ENCODE assay signal across 22 mouse cellular contexts in the genomic region with DNA sequence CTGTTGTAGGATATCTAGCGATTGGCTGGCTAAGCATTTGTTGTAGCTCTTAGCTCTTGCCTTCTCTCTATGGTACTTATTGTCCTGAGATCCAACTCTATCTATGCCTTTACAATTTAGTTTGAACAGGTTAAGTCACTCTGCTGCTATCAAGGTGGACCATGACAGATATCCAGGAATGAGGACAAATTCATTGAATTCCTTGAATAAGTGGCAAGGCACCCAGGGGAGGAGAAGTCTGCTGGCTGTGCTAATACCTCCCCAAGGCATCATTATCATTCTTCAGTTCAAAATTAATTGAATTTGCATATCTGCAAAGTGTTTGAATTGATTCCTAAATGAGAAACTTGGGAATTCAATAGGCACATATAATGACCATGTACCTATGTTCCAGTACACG. TPM values are rescaled to one million over a fixed set of nuclear protein-coding genes. Genes with fewer than 3 reads are reported as not detected.
DNase-seq lines count a peak whose midpoint lies in the region; ATAC-seq and TF ChIP-seq lines count a peak whose summit lies in the region.
"Had no signal": no experiment of that assay in that cellular context is flagged by ENCODE, and none has a peak within 500 bp of the region (broad histone marks: within the 10 kb centered on the region; RNA-seq: fewer than 3 reads in every experiment).

No protein-coding gene starts in this region.

- TF ChIP-seq CTCF in hindbrain, postnatal 0 days (IDR thresholded peaks at IDR 0.05; ENCODE audit: low read depth), result no peak

- DNase-seq in midbrain, embryonic 14.5 days, result peak; percentile 40
- DNase-seq in midbrain, embryonic 11.5 days (ENCODE audit: low spot score, missing footprints), result no peak
- DNase-seq in hindbrain, postnatal 0 days (ENCODE audit: low spot score), result peak; percentile 14
- DNase-seq: adrenal gland, adult 8-10 months; adrenal gland, postnatal 36 days; cerebellum, adult 11 months; cerebellum, adult 8-10 months; cerebellum, postnatal 14 days; embryo, embryonic 11 days; gastrocnemius, postnatal 36 days; heart, postnatal 36 days had no signal

- WGBS in midbrain, embryonic 14.5 days, result 61% methylated on average over 2 of the region's 2 CpGs
- WGBS in midbrain, embryonic 11.5 days, result 61% methylated on average over 2 of the region's 2 CpGs
- WGBS in neural tube, embryonic 14.5 days, result 49% methylated on average over 2 of the region's 2 CpGs
- 45% methylated on average over 2 of the region's 2 CpGs for WGBS in neural tube, embryonic 15.5 days
- 44% methylated on average over 2 of the region's 2 CpGs for WGBS in hindbrain, postnatal 0 days
- WGBS in intestine, embryonic 16.5 days, result 64% methylated on average over 2 of the region's 2 CpGs

- H3K9ac ChIP-seq in midbrain, embryonic 14.5 days (replicated peaks; ENCODE audit: low read length), result no peak overlapping the region
- no peak overlapping the region for H3K9ac ChIP-seq in midbrain, embryonic 11.5 days (ENCODE audit: low read length)
- no peak overlapping the region for H3K9ac ChIP-seq in neural tube, embryonic 14.5 days (replicated peaks; ENCODE audit: low read depth, low read length)
- H3K9ac ChIP-seq in neural tube, embryonic 15.5 days (replicated peaks), result no peak overlapping the region
- H3K9ac ChIP-seq in hindbrain, postnatal 0 days (replicated peaks; ENCODE audit: low read length), result no peak overlapping the region
- no peak overlapping the region for H3K9ac ChIP-seq in intestine, embryonic 16.5 days (ENCODE audit: low read depth, low read length)
- H3K9ac ChIP-seq: embryonic facial prominence, embryonic 12.5 days; forebrain, embryonic 15.5 days; heart, embryonic 13.5 days had no signal

- H3K4me3 ChIP-seq in midbrain, embryonic 14.5 days (replicated peaks; ENCODE audit: low read depth, low read length), result no peak overlapping the region
- no peak overlapping the region for H3K4me3 ChIP-seq in midbrain, embryonic 11.5 days (ENCODE audit: low read depth, low read length)
- no peak overlapping the region for H3K4me3 ChIP-seq in neural tube, embryonic 14.5 days (ENCODE audit: low read depth, low read length)
- H3K4me3 ChIP-seq in neural tube, embryonic 15.5 days (replicated peaks), result no peak overlapping the region
- H3K4me3 ChIP-seq in hindbrain, postnatal 0 days (ENCODE audit: low read length), result no peak overlapping the region
- H3K4me3 ChIP-seq in intestine, embryonic 16.5 days (ENCODE audit: low read length), result no peak overlapping the region
- H3K4me3 ChIP-seq: embryonic facial prominence, embryonic 12.5 days; forebrain, embryonic 15.5 days; heart, embryonic 13.5 days had no signal

- no peak overlapping the region for H3K27ac ChIP-seq in midbrain, embryonic 14.5 days (replicated peaks; ENCODE audit: low read depth, low read length)
- no peak overlapping the region for H3K27ac ChIP-seq in midbrain, embryonic 11.5 days (ENCODE audit: low read depth, low read length)
- no peak overlapping the region for H3K27ac ChIP-seq in neural tube, embryonic 14.5 days (ENCODE audit: low read depth, low read length)
- H3K27ac ChIP-seq in neural tube, embryonic 15.5 days (replicated peaks), result no peak overlapping the region
- H3K27ac ChIP-seq in hindbrain, postnatal 0 days, result no peak overlapping the region
- H3K27ac ChIP-seq in intestine, embryonic 16.5 days (ENCODE audit: low read length), result no peak overlapping the region
- H3K27ac ChIP-seq: embryonic facial prominence, embryonic 12.5 days; forebrain, embryonic 15.5 days; heart, embryonic 13.5 days had no signal

- no peaks in the 10 kb centered on the region for H3K36me3 ChIP-seq in midbrain, embryonic 14.5 days (ENCODE audit: control insufficient read depth, insufficient read depth, low read length)
- no peaks in the 10 kb centered on the region for H3K36me3 ChIP-seq in midbrain, embryonic 11.5 days (ENCODE audit: control insufficient read depth, insufficient read depth, low read length)
- no peaks in the 10 kb centered on the region for H3K36me3 ChIP-seq in neural tube, embryonic 14.5 days (ENCODE audit: control insufficient read depth, insufficient read depth, low read length)
- H3K36me3 ChIP-seq in neural tube, embryonic 15.5 days, result no peaks in the 10 kb centered on the region
- no peaks in the 10 kb centered on the region for H3K36me3 ChIP-seq in hindbrain, postnatal 0 days (ENCODE audit: insufficient read depth, low read length)
- H3K36me3 ChIP-seq in intestine, embryonic 16.5 days (ENCODE audit: control insufficient read depth, insufficient read depth, low read length), result no peaks in the 10 kb centered on the region
- H3K36me3 ChIP-seq: embryonic facial prominence, embryonic 12.5 days; forebrain, embryonic 15.5 days; heart, embryonic 13.5 days had no signal

- no peaks in the 10 kb centered on the region for H3K4me1 ChIP-seq in midbrain, embryonic 14.5 days (ENCODE audit: control insufficient read depth, insufficient read depth, low read length)
- H3K4me1 ChIP-seq in midbrain, embryonic 11.5 days (ENCODE audit: control insufficient read depth, insufficient read depth, low read length), result no peaks in the 10 kb centered on the region
- H3K4me1 ChIP-seq in neural tube, embryonic 14.5 days (ENCODE audit: control insufficient read depth, insufficient read depth, low read length), result no peaks in the 10 kb centered on the region
- H3K4me1 ChIP-seq in neural tube, embryonic 15.5 days, result no peaks in the 10 kb centered on the region
- no peaks in the 10 kb centered on the region for H3K4me1 ChIP-seq in hindbrain, postnatal 0 days (ENCODE audit: insufficient read depth, low read length)
- no peaks in the 10 kb centered on the region for H3K4me1 ChIP-seq in intestine, embryonic 16.5 days (ENCODE audit: control insufficient read depth, insufficient read depth, low read length)
- H3K4me1 ChIP-seq: embryonic facial prominence, embryonic 12.5 days; forebrain, embryonic 15.5 days; heart, embryonic 13.5 days had no signal

- no peak overlapping the region for H3K4me2 ChIP-seq in midbrain, embryonic 14.5 days (ENCODE audit: low read length)
- no peak overlapping the region for H3K4me2 ChIP-seq in midbrain, embryonic 11.5 days
- no peak overlapping the region for H3K4me2 ChIP-seq in neural tube, embryonic 14.5 days (ENCODE audit: low read depth, low read length)
- H3K4me2 ChIP-seq in neural tube, embryonic 15.5 days, result no peak overlapping the region
- no peak overlapping the region for H3K4me2 ChIP-seq in hindbrain, postnatal 0 days (ENCODE audit: low read depth, low read length)
- H3K4me2 ChIP-seq in intestine, embryonic 16.5 days (ENCODE audit: low read depth, low read length), result no peak overlapping the region
- H3K4me2 ChIP-seq: embryonic facial prominence, embryonic 12.5 days; forebrain, embryonic 15.5 days; heart, embryonic 13.5 days had no signal

- no peaks in the 10 kb centered on the region for H3K9me3 ChIP-seq in midbrain, embryonic 14.5 days (ENCODE audit: control insufficient read depth, low read length)
- no peaks in the 10 kb centered on the region for H3K9me3 ChIP-seq in midbrain, embryonic 11.5 days (ENCODE audit: control insufficient read depth, low read length)
- H3K9me3 ChIP-seq in neural tube, embryonic 14.5 days (ENCODE audit: control insufficient read depth, low read length), result no peaks in the 10 kb centered on the region
- H3K9me3 ChIP-seq in neural tube, embryonic 15.5 days (replicated peaks), result no peaks in the 10 kb centered on the region
- H3K9me3 ChIP-seq in hindbrain, postnatal 0 days (ENCODE audit: low read length), result no peaks in the 10 kb centered on the region
- H3K9me3 ChIP-seq in intestine, embryonic 16.5 days (ENCODE audit: control insufficient read depth, low read length), result no peaks in the 10 kb centered on the region
- H3K9me3 ChIP-seq: embryonic facial prominence, embryonic 12.5 days; forebrain, embryonic 15.5 days; heart, embryonic 13.5 days had no signal

- ATAC-seq in midbrain, embryonic 14.5 days (ENCODE audit: low FRiP score, low TSS enrichment), result no peak
- ATAC-seq in midbrain, embryonic 11.5 days (ENCODE audit: low FRiP score), result no peak
- ATAC-seq in neural tube, embryonic 14.5 days (ENCODE audit: low read depth), result peak; percentile 11; the same call in 1 of the 2 replicates
- no peak for ATAC-seq in neural tube, embryonic 15.5 days (ENCODE audit: low FRiP score)
- ATAC-seq in hindbrain, postnatal 0 days, result peak; percentile 43
- no peak for ATAC-seq in intestine, embryonic 16.5 days
- ATAC-seq: forebrain, embryonic 15.5 days had no signal

- H3K27me3 ChIP-seq in midbrain, embryonic 14.5 days (ENCODE audit: control insufficient read depth, insufficient read depth, low read length), result no peaks in the 10 kb centered on the region
- H3K27me3 ChIP-seq in midbrain, embryonic 11.5 days (ENCODE audit: control insufficient read depth, insufficient read depth, low read length), result no peaks in the 10 kb centered on the region
- no peaks in the 10 kb centered on the region for H3K27me3 ChIP-seq in neural tube, embryonic 14.5 days (ENCODE audit: control insufficient read depth, insufficient read depth, low read length)
- no peaks in the 10 kb centered on the region for H3K27me3 ChIP-seq in neural tube, embryonic 15.5 days (replicated peaks)
- no peaks in the 10 kb centered on the region for H3K27me3 ChIP-seq in hindbrain, postnatal 0 days (ENCODE audit: insufficient read depth, low read length)
- no peaks in the 10 kb centered on the region for H3K27me3 ChIP-seq in intestine, embryonic 16.5 days (replicated peaks; ENCODE audit: control insufficient read depth, insufficient read depth, low read length)
- H3K27me3 ChIP-seq: embryonic facial prominence, embryonic 12.5 days; forebrain, embryonic 15.5 days; heart, embryonic 13.5 days had no signal

RNA-seq across cellular contexts. Expression of a gene that starts 12.3 kb away (rescaled TPM):
- polyA plus RNA-seq in midbrain, embryonic 14.5 days (2014; fragmentation: Nextera tagmentation; extraction: Ambion mirVana), result not detected in 2 replicates
- polyA plus RNA-seq in midbrain, embryonic 11.5 days (2014; fragmentation: Nextera tagmentation; extraction: Ambion mirVana), result not detected in 2 replicates
- not detected in 2 replicates for polyA plus RNA-seq in neural tube, embryonic 14.5 days (2014; fragmentation: Nextera tagmentation; extraction: Ambion mirVana)
- polyA plus RNA-seq in neural tube, embryonic 15.5 days (2015; fragmentation: Nextera tagmentation; extraction: Ambion mirVana), result not detected in 2 replicates
- not detected in 2 replicates for total RNA-seq in hindbrain, postnatal 0 days (2014; rRNA removed)
- polyA plus RNA-seq in hindbrain, postnatal 0 days (2015; fragmentation: Nextera tagmentation; extraction: Ambion mirVana), result not detected in 2 replicates
- polyA plus RNA-seq in intestine, embryonic 16.5 days (2015; fragmentation: Nextera tagmentation; extraction: Ambion mirVana), result not detected in 2 replicates
- total RNA-seq: adrenal gland, adult 8-10 months; adrenal gland, postnatal 36 days; common myeloid progenitor, adult 5-6 weeks; ES-E14; gastrocnemius, adult 8-10 months; gastrocnemius, postnatal 36 days; heart, postnatal 36 days had no signal
- polyA plus RNA-seq: embryonic facial prominence, embryonic 12.5 days; forebrain, embryonic 11.5 days; forebrain, embryonic 15.5 days; heart, embryonic 13.5 days; heart, postnatal 0 days had no signal

RNA-seq across cellular contexts. Expression of a gene that starts 19.1 kb away (rescaled TPM):
- not detected in 2 replicates for polyA plus RNA-seq in midbrain, embryonic 14.5 days (2014; fragmentation: Nextera tagmentation; extraction: Ambion mirVana)
- polyA plus RNA-seq in midbrain, embryonic 11.5 days (2014; fragmentation: Nextera tagmentation; extraction: Ambion mirVana), result not detected in 2 replicates
- polyA plus RNA-seq in neural tube, embryonic 14.5 days (2014; fragmentation: Nextera tagmentation; extraction: Ambion mirVana), result not detected in 2 replicates
- polyA plus RNA-seq in neural tube, embryonic 15.5 days (2015; fragmentation: Nextera tagmentation; extraction: Ambion mirVana), result not detected in 2 replicates
- total RNA-seq in hindbrain, postnatal 0 days (2014; rRNA removed), result not detected in 2 replicates
- polyA plus RNA-seq in hindbrain, postnatal 0 days (2015; fragmentation: Nextera tagmentation; extraction: Ambion mirVana), result not detected in 2 replicates
- polyA plus RNA-seq in intestine, embryonic 16.5 days (2015; fragmentation: Nextera tagmentation; extraction: Ambion mirVana), result not detected in 2 replicates
- total RNA-seq: adrenal gland, adult 8-10 months; adrenal gland, postnatal 36 days; common myeloid progenitor, adult 5-6 weeks; ES-E14; gastrocnemius, adult 8-10 months; gastrocnemius, postnatal 36 days; heart, postnatal 36 days had no signal
- polyA plus RNA-seq: embryonic facial prominence, embryonic 12.5 days; forebrain, embryonic 11.5 days; forebrain, embryonic 15.5 days; heart, embryonic 13.5 days; heart, postnatal 0 days had no signal

RNA-seq across cellular contexts. Expression of a gene that starts 46.8 kb away (rescaled TPM):
- polyA plus RNA-seq in midbrain, embryonic 14.5 days (2014; fragmentation: Nextera tagmentation; extraction: Ambion mirVana), result not detected in 2 replicates
- not detected in 2 replicates for polyA plus RNA-seq in midbrain, embryonic 11.5 days (2014; fragmentation: Nextera tagmentation; extraction: Ambion mirVana)
- polyA plus RNA-seq in neural tube, embryonic 14.5 days (2014; fragmentation: Nextera tagmentation; extraction: Ambion mirVana), result not detected in 2 replicates
- polyA plus RNA-seq in neural tube, embryonic 15.5 days (2015; fragmentation: Nextera tagmentation; extraction: Ambion mirVana), result not detected in 2 replicates
- not detected in 2 replicates for total RNA-seq in hindbrain, postnatal 0 days (2014; rRNA removed)
- polyA plus RNA-seq in hindbrain, postnatal 0 days (2015; fragmentation: Nextera tagmentation; extraction: Ambion mirVana), result not detected in 2 replicates
- polyA plus RNA-seq in intestine, embryonic 16.5 days (2015; fragmentation: Nextera tagmentation; extraction: Ambion mirVana), result not detected in 2 replicates
- total RNA-seq: adrenal gland, adult 8-10 months; adrenal gland, postnatal 36 days; common myeloid progenitor, adult 5-6 weeks; ES-E14; gastrocnemius, adult 8-10 months; gastrocnemius, postnatal 36 days; heart, postnatal 36 days had no signal
- polyA plus RNA-seq: embryonic facial prominence, embryonic 12.5 days; forebrain, embryonic 11.5 days; forebrain, embryonic 15.5 days; heart, embryonic 13.5 days; heart, postnatal 0 days had no signal

RNA-seq across cellular contexts. Expression of a gene that starts 54.8 kb away (rescaled TPM):
- not detected in 2 replicates for polyA plus RNA-seq in midbrain, embryonic 14.5 days (2014; fragmentation: Nextera tagmentation; extraction: Ambion mirVana)
- not detected in 2 replicates for polyA plus RNA-seq in midbrain, embryonic 11.5 days (2014; fragmentation: Nextera tagmentation; extraction: Ambion mirVana)
- polyA plus RNA-seq in neural tube, embryonic 14.5 days (2014; fragmentation: Nextera tagmentation; extraction: Ambion mirVana), result not detected in 2 replicates
- not detected in 2 replicates for polyA plus RNA-seq in neural tube, embryonic 15.5 days (2015; fragmentation: Nextera tagmentation; extraction: Ambion mirVana)
- total RNA-seq in hindbrain, postnatal 0 days (2014; rRNA removed), result not detected in 2 replicates
- not detected in 2 replicates for polyA plus RNA-seq in hindbrain, postnatal 0 days (2015; fragmentation: Nextera tagmentation; extraction: Ambion mirVana)
- 0.37 and 0.38 TPM in 2 replicates for polyA plus RNA-seq in intestine, embryonic 16.5 days (2015; fragmentation: Nextera tagmentation; extraction: Ambion mirVana)
- total RNA-seq: adrenal gland, postnatal 36 days; common myeloid progenitor, adult 5-6 weeks; ES-E14; gastrocnemius, adult 8-10 months; gastrocnemius, postnatal 36 days; heart, postnatal 36 days had no signal
- polyA plus RNA-seq: embryonic facial prominence, embryonic 12.5 days; forebrain, embryonic 11.5 days; forebrain, embryonic 15.5 days; heart, embryonic 13.5 days; heart, postnatal 0 days had no signal

Comparison
In these comparisons a context has a peak if more than half of its experiments do, and no peak if none do; other contexts are left out.
1. ATAC-seq: peak in neural tube, embryonic 14.5 days (single experiment) and hindbrain, postnatal 0 days (single experiment); none in midbrain, embryonic 14.5 days (single experiment), midbrain, embryonic 11.5 days (single experiment), neural tube, embryonic 15.5 days (single experiment) and intestine, embryonic 16.5 days (single experiment).